Mouse (Mus musculus) B cell, adult (primary cell): ENCODE results near the gene Gm17324. TPM values are rescaled to one million over a fixed set of nuclear protein-coding genes. Genes with fewer than 3 reads are reported as not detected.

Experiments
- total RNA-seq: library from RNA; stranded (reverse); gene quantifications from 4 replicates; pipeline ENCODE4 v1.2.4, GENCODE M21; 2023; ENCODE audit not compliant: inconsistent age

The Gm17324 gene
- total RNA-seq = 0.57 to 1.0 TPM (median 0.57 TPM) in 3 of 4 replicates, not detected in the other

GRCm38 (mm10) chr9:78447973-78448873 is at the start of gene Gm17324, which contains the start of gene Mto1:
TSS of gene Gm17324 (minus strand) at chr9:78448786.
TSS of gene Mto1 (plus strand) at chr9:78448208.

GRCm38 (mm10) chr9:78488890-78489420 is 40.4 kb upstream of the Gm17324 start, which contains the start of gene Eef1a1:
TSS of gene Eef1a1 (minus strand) at chr9:78489151.

GRCm38 (mm10) chr9:78442579-78443392 is 5.8 kb downstream of the Gm17324 start, which contains the start of gene Cgas:
TSS of gene Cgas (minus strand) at chr9:78443237.

Other genes starting within 250 kb of the Gm17324 start
- not detected in 4 replicates for gene Gsta1, start 218.1 kb downstream of the Gm17324 start, total RNA-seq
- not detected in 4 replicates for gene Gm3776, start 191.7 kb downstream of the Gm17324 start, total RNA-seq
- not detected in 4 replicates for gene Gm10639, start 158.9 kb downstream of the Gm17324 start, total RNA-seq
- gene Omt2a, start 134.0 kb downstream of the Gm17324 start, total RNA-seq = not detected in 4 replicates
- gene Omt2b, start 121.2 kb downstream of the Gm17324 start, total RNA-seq = not detected in 4 replicates
- not detected in 4 replicates for gene Gsta2, start 93.0 kb downstream of the Gm17324 start, total RNA-seq
- gene Dppa5a, start 80.6 kb downstream of the Gm17324 start, total RNA-seq = not detected in 4 replicates
- not detected in 4 replicates for gene Ooep, start 70.1 kb downstream of the Gm17324 start, total RNA-seq
- gene Ddx43, start 53.0 kb downstream of the Gm17324 start, total RNA-seq = not detected in 4 replicates
- 0.78 to 1.3 TPM (median 1.3 TPM) in 4 replicates for gene Cgas, start 5.5 kb downstream of the Gm17324 start, total RNA-seq
- gene Mto1, start 578 bp downstream of the Gm17324 start, total RNA-seq = 22.7 to 26.4 TPM (median 24.0 TPM) in 4 replicates
- gene Eef1a1, start 40.4 kb upstream of the Gm17324 start, total RNA-seq = 8,619 to 9,062 TPM (median 8,707 TPM) in 4 replicates
- 6.1 to 6.9 TPM (median 6.5 TPM) in 4 replicates for gene Slc17a5, start 139.3 kb upstream of the Gm17324 start, total RNA-seq
- gene Cd109, start 166.8 kb upstream of the Gm17324 start, total RNA-seq = not detected in 4 replicates